Mouse (Mus musculus) neural tube, embryonic 14.5 days (tissue): ENCODE measurements around the gene Pias1. TPM values are rescaled to one million over a fixed set of nuclear protein-coding genes. Genes with fewer than 3 reads are reported as not detected.
"Not testable (repeated sequence)": the region's sequence is repeated elsewhere in the genome, so short reads cannot be mapped to it uniquely, and the experiment has no call there.

Source experiments
- ATAC-seq: fragments of 200-750 bp; cut with Nextera tagmentation; 2 replicates; pipeline ENCODE4 v1.8.0; 2017; ENCODE audit warnings: low read depth, mild to moderate bottlenecking, moderate TSS enrichment, moderate library complexity
- H3K27ac ChIP-seq: fragments of 300-500 bp; sonication (generic); 2 replicates; pipeline ENCODE4 v1.5.1; 2014; ENCODE audit warnings: low read depth, mild to moderate bottlenecking, control low read depth, low read length, moderate library complexity, mixed read lengths
- H3K27me3 ChIP-seq: fragments of 300-500 bp; sonication (generic); 2 replicates; pipeline ENCODE4 v1.6.1; 2014; ENCODE audit warnings: low read length; ENCODE audit not compliant: control insufficient read depth, insufficient read depth
- H3K36me3 ChIP-seq: fragments of 300-500 bp; sonication (generic); 2 replicates; pipeline ENCODE4 v1.6.1; 2014; ENCODE audit warnings: low read length, mixed read lengths; ENCODE audit not compliant: control insufficient read depth, insufficient read depth
- H3K4me1 ChIP-seq: fragments of 300-500 bp; sonication (generic); 2 replicates; pipeline ENCODE4 v1.6.1; 2014; ENCODE audit warnings: low read length; ENCODE audit not compliant: control insufficient read depth, insufficient read depth
- H3K4me2 ChIP-seq: fragments of 300-500 bp; sonication (generic); 2 replicates; pipeline ENCODE4 v1.6.1; 2014; ENCODE audit warnings: mild to moderate bottlenecking, low read depth, low read length, control low read depth
- H3K4me3 ChIP-seq: fragments of 300-500 bp; sonication (generic); 2 replicates; pipeline ENCODE4 v1.5.1; 2014; ENCODE audit warnings: low read depth, low read length, control low read depth, mixed read lengths
- H3K9ac ChIP-seq: fragments of 300-500 bp; sonication (generic); replicated peaks from 2 replicates; pipeline ENCODE4 v1.6.1; 2014; ENCODE audit warnings: low read depth, mild to moderate bottlenecking, control low read depth, low read length, mixed read lengths
- H3K9me3 ChIP-seq: fragments of 300-500 bp; sonication (generic); 2 replicates; pipeline ENCODE4 v1.6.1; 2016; ENCODE audit warnings: low read length; ENCODE audit not compliant: control insufficient read depth
- WGBS: fragments of 180-500 bp; shearing (Covaris S2); extraction: QIAGEN DNeasy Blood & Tissue Kit; methylation state at CpG from one replicate; pipeline ENCODE4 v1.1.7; 2014; 5-methylcytosine and 5-hydroxymethylcytosine counted together
- polyA plus RNA-seq: library from polyadenylated mRNA; unstranded; fragments of >200 nt; fragmentation: Nextera tagmentation; extraction: Ambion mirVana; gene quantifications from 2 replicates; pipeline ENCODE4 v1.2.1, GENCODE M21; 2014

The Pias1 gene
- polyA plus RNA-seq, 1 experiment from 2014 or later = 62.6 TPM

- Histone ChIP-seq H3K4me2 (no peak overlapping the region), H3K9me3 (no peaks in the 10 kb centered on the region), H3K27me3 (no peaks in the 10 kb centered on the region), H3K4me3 (no peak overlapping the region), H3K4me1 (no peaks in the 10 kb centered on the region), H3K36me3 (peaks cover 6% of the 10 kb centered on the region; the same call in 1 of the 2 replicates), H3K9ac (no peak overlapping the region), H3K27ac (no peak overlapping the region)
- WGBS = 85% methylated on average over 7 of the region's 7 CpGs
- no peak for ATAC-seq
Observed at GRCm38 (mm10) chr9:62876966-62877616, 110.6 kb downstream of the Pias1 start.

GRCm38 (mm10) chr9:62870728-62871127, 117.0 kb downstream of the Pias1 start:
- Histone ChIP-seq H3K27me3 (no peaks in the 10 kb centered on the region), H3K4me2 (no peak overlapping the region), H3K4me1 (no peaks in the 10 kb centered on the region), H3K9me3 (no peaks in the 10 kb centered on the region), H3K27ac (no peak overlapping the region), H3K9ac (no peak overlapping the region), H3K36me3 (no peaks in the 10 kb centered on the region), H3K4me3 (no peak overlapping the region)
- no peak for ATAC-seq

GRCm38 (mm10) chr9:62869236-62869635, 118.5 kb downstream of the Pias1 start:
- H3K4me1 ChIP-seq, H3K9ac ChIP-seq, H3K36me3 ChIP-seq, H3K9me3 ChIP-seq, ATAC-seq, H3K4me3 ChIP-seq, H3K27me3 ChIP-seq, H3K27ac ChIP-seq, H3K4me2 ChIP-seq: not testable (repeated sequence)
- WGBS = 96% methylated on average over 4 of the region's 4 CpGs

GRCm38 (mm10) chr9:62860866-62861265, 126.9 kb downstream of the Pias1 start:
- no peak overlapping the region for H3K27ac ChIP-seq
- H3K36me3 ChIP-seq = no peaks in the 10 kb centered on the region
- H3K9ac ChIP-seq = no peak overlapping the region
- H3K9me3 ChIP-seq = no peaks in the 10 kb centered on the region
- H3K4me2 ChIP-seq = no peak overlapping the region
- no peak for ATAC-seq
- no peaks in the 10 kb centered on the region for H3K27me3 ChIP-seq
- peaks cover 14% of the 10 kb centered on the region for H3K4me1 ChIP-seq
- WGBS = 80% methylated on average over 4 of the region's 4 CpGs
- H3K4me3 ChIP-seq = no peak overlapping the region

- H3K36me3 ChIP-seq, H3K4me2 ChIP-seq, H3K9ac ChIP-seq, H3K9me3 ChIP-seq, H3K27ac ChIP-seq, ATAC-seq, H3K4me3 ChIP-seq, H3K27me3 ChIP-seq: not testable (repeated sequence)
- WGBS = 62% methylated on average over 6 of the region's 7 CpGs
- H3K4me1 ChIP-seq = peaks cover 14% of the 10 kb centered on the region
Observed at GRCm38 (mm10) chr9:62860102-62860501, 127.6 kb downstream of the Pias1 start.

- no peak; the same call in 1 of the 2 replicates for ATAC-seq
- H3K4me3 ChIP-seq = no peak overlapping the region
- WGBS = 33% methylated on average over 8 of the region's 8 CpGs
- no peaks in the 10 kb centered on the region for H3K9me3 ChIP-seq
- H3K27me3 ChIP-seq = no peaks in the 10 kb centered on the region
- 0 out of 2 replicates have a peak overlapping the region, but pooled peaks have one; percentile 11 for H3K9ac ChIP-seq
- no peaks in the 10 kb centered on the region for H3K36me3 ChIP-seq
- peaks cover 14% of the 10 kb centered on the region for H3K4me1 ChIP-seq
- H3K27ac ChIP-seq = peak overlapping the region; percentile 45
- peak overlapping the region; percentile 11; the same call in 1 of the 2 replicates for H3K4me2 ChIP-seq
Observed at GRCm38 (mm10) chr9:62858266-62859019, 129.3 kb downstream of the Pias1 start.

- peaks cover 14% of the 10 kb centered on the region for H3K4me1 ChIP-seq
- H3K36me3 ChIP-seq = no peaks in the 10 kb centered on the region
- 0 out of 2 replicates have a peak within 1 kb of the TSS, but pooled peaks have one; percentile 11 for H3K9ac ChIP-seq
- peak within 1 kb of the TSS; percentile 11; the same call in 1 of the 2 replicates for H3K4me2 ChIP-seq
- H3K27me3 ChIP-seq = no peaks in the 10 kb centered on the region
- no peaks in the 10 kb centered on the region for H3K9me3 ChIP-seq
- peak within 1 kb of the TSS; percentile 45 for H3K27ac ChIP-seq
- H3K4me3 ChIP-seq = no peak within 1 kb of the TSS
- ATAC-seq = peak; percentile 68; the same call in 1 of the 2 replicates
- 29% methylated on average over 20 of the region's 20 CpGs for WGBS
Observed at GRCm38 (mm10) chr9:62857719-62858261, 129.9 kb downstream of the Pias1 start, which contains the start of gene Calml4. Gene Calml4, plus strand, starts transcription at chr9:62858080.

- H3K9ac ChIP-seq = no peak overlapping the region
- peaks cover 14% of the 10 kb centered on the region for H3K4me1 ChIP-seq
- H3K4me2 ChIP-seq = no peak overlapping the region
- no peaks in the 10 kb centered on the region for H3K9me3 ChIP-seq
- no peak overlapping the region for H3K27ac ChIP-seq
- 87% methylated on average over 9 of the region's 9 CpGs for WGBS
- H3K4me3 ChIP-seq = no peak overlapping the region
- H3K27me3 ChIP-seq = no peaks in the 10 kb centered on the region
- no peaks in the 10 kb centered on the region for H3K36me3 ChIP-seq
- ATAC-seq = no peak
Observed at GRCm38 (mm10) chr9:62857216-62857615, 130.5 kb downstream of the Pias1 start.

- Histone ChIP-seq H3K4me1 (peaks cover 14% of the 10 kb centered on the region), H3K27me3 (no peaks in the 10 kb centered on the region), H3K4me2 (no peak overlapping the region), H3K9me3 (no peaks in the 10 kb centered on the region), H3K4me3 (no peak overlapping the region), H3K27ac (no peak overlapping the region), H3K36me3 (no peaks in the 10 kb centered on the region), H3K9ac (no peak overlapping the region)
- no peak for ATAC-seq
- 52% methylated on average over 4 of the region's 4 CpGs for WGBS
Observed at GRCm38 (mm10) chr9:62854483-62854882, 133.2 kb downstream of the Pias1 start.
